Mouse (Mus musculus) cerebellum, adult 2 months (tissue): ENCODE data around the gene Rgs10.

Experiments
- CTCF ChIP-seq: fragments of 200-500 bp; IDR thresholded peaks from 2 replicates; pipeline ENCODE4 v1.5.1; 2011; ENCODE audit warnings: low read depth, mild to moderate bottlenecking, control low read depth, low read length, moderate library complexity, borderline replicate concordance; ENCODE audit not compliant: insufficient read depth
- POLR2A ChIP-seq: fragments of 200-500 bp; IDR thresholded peaks from 2 replicates; pipeline ENCODE4 v1.6.1; 2011; ENCODE audit warnings: low read length, control low read depth, borderline replicate concordance; ENCODE audit not compliant: insufficient read depth

- no peak for TF ChIP-seq CTCF
- TF ChIP-seq POLR2A = no peak
These were observed 1.2 kb downstream of the Rgs10 start for GRCm38 (mm10) chr7:128417226-128417929.
